Mouse (Mus musculus) liver, embryonic 14.5 days (tissue): ENCODE results near the gene Gm9049. TPM values are rescaled to one million over a fixed set of nuclear protein-coding genes. Genes with fewer than 3 reads are reported as not detected.
"Not testable (repeated sequence)": the region's sequence is repeated elsewhere in the genome, so short reads cannot be mapped to it uniquely, and the experiment has no call there.

Experiments used
- ATAC-seq: fragments of 200-750 bp; cut with Nextera tagmentation; 2 replicates; pipeline ENCODE4 v1.8.0; 2017; ENCODE audit warnings: moderate number of reproducible peaks, mild to moderate bottlenecking, moderate library complexity; ENCODE audit not compliant: insufficient read depth
- DNase-seq, 3 experiments: peaks; one replicate each; pipeline ENCODE4 v3.0.0-alpha.2; 2012 to 2013; ENCODE audit warnings: low read depth in 3 of 3, low spot score in 3 of 3
- H3K27ac ChIP-seq: fragments of 300-500 bp; sonication (generic); 2 replicates; pipeline ENCODE4 v1.5.1; 2014; ENCODE audit warnings: moderate library complexity, mild to moderate bottlenecking, control low read depth, inconsistent platforms
- H3K27me3 ChIP-seq: fragments of 300-500 bp; sonication (generic); 2 replicates; pipeline ENCODE4 v1.6.1; 2014; ENCODE audit warnings: mild to moderate bottlenecking, low read length, moderate library complexity; ENCODE audit not compliant: control insufficient read depth, insufficient read depth
- H3K36me3 ChIP-seq: fragments of 300-500 bp; sonication (generic); replicated peaks from 2 replicates; pipeline ENCODE4 v1.6.1; 2014; ENCODE audit warnings: low read depth; ENCODE audit not compliant: control insufficient read depth, insufficient read depth
- H3K4me1 ChIP-seq, 2 experiments: fragments of 200-500 bp in 1 of 2; fragments of 300-500 bp in 1 of 2; sonication (generic) in 1 of 2; replicated peaks; 2 replicates each; pipeline ENCODE4 v1.6.1; 2012 to 2014; ENCODE audit warnings: antibody characterized with exemption in 1 of 2, inconsistent platforms in 1 of 2, low read length in 1 of 2; ENCODE audit not compliant: control insufficient read depth in 2 of 2, insufficient read depth in 2 of 2
- H3K4me2 ChIP-seq: fragments of 300-500 bp; sonication (generic); 2 replicates; pipeline ENCODE4 v1.6.1; 2014; ENCODE audit warnings: low read depth, mild to moderate bottlenecking, control low read depth, moderate library complexity
- H3K4me3 ChIP-seq, 2 experiments: fragments of 200-500 bp in 1 of 2; fragments of 300-500 bp in 1 of 2; sonication (generic) in 1 of 2; 2 replicates each; pipeline ENCODE4 v1.5.1; 2012 to 2014; ENCODE audit warnings: low read depth in 2 of 2, low read length in 2 of 2, mild to moderate bottlenecking in 2 of 2, control low read depth in 1 of 2, inconsistent platforms in 1 of 2, moderate library complexity in 1 of 2; ENCODE audit not compliant: insufficient read depth in 1 of 2
- H3K9ac ChIP-seq: fragments of 300-500 bp; sonication (generic); replicated peaks from 2 replicates; pipeline ENCODE4 v1.6.1; 2014; ENCODE audit warnings: mild to moderate bottlenecking, control low read depth, moderate library complexity
- H3K9me3 ChIP-seq: fragments of 300-500 bp; sonication (generic); 2 replicates; pipeline ENCODE4 v1.6.1; 2016; ENCODE audit warnings: low read length, mixed read lengths; ENCODE audit not compliant: control insufficient read depth
- CTCF ChIP-seq: IDR thresholded peaks from 2 replicates; pipeline ENCODE4 v1.5.1; 2016; ENCODE audit warnings: antibody characterized with exemption, low read depth, control low read depth
- EP300 ChIP-seq: IDR thresholded peaks from 2 replicates; pipeline ENCODE4 v1.6.1; 2016; ENCODE audit warnings: antibody characterized with exemption, low read depth
- WGBS: fragments of 180-500 bp; shearing (Covaris S2); extraction: QIAGEN DNeasy Blood & Tissue Kit; methylation state at CpG from one replicate; pipeline ENCODE4 v1.1.7; 2014; ENCODE audit not compliant: insufficient replicate concordance; 5-methylcytosine and 5-hydroxymethylcytosine counted together
- polyA plus RNA-seq, 2 experiments: library from polyadenylated mRNA; depleted of rRNA in 1 of 2; stranded (reverse) in 1 of 2; unstranded in 1 of 2; fragments of >200 nt; fragmentation: Nextera tagmentation in 1 of 2; extraction: Ambion mirVana in 1 of 2; gene quantifications; 2 replicates each; pipeline versions ENCODE4 v1.2.1 to v1.2.3; 2012 to 2014

The Gm9049 gene
- polyA plus RNA-seq, 2 experiments = 0.01 to 0.05 TPM

DNA sequence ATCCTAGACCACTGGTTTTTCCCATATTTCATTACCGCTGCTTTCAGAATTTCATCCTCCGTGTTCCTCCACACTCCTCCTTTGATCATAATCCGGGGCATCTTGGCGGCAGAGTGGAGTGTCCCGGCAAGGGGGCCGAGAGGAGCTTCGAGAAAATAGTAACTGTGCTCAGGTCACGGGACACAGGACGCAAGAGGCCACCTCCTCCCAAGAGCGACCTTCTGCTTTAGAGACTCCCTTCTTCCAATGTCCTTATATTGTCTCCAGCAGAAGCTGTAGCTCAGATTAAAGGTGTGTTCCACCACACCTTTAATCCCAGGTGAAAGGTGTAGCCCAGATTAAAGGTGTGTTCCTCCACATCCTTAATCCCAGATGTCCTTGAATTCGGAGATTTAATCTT, 27.0 kb downstream of the Gm9049 start, which contains the start of gene Gm9040:
TSS of gene Gm9040 (minus strand) at position 101 of the 400 bp plus-strand sequence.
- ATAC-seq, H3K4me1 ChIP-seq, H3K4me3 ChIP-seq, H3K36me3 ChIP-seq, H3K9me3 ChIP-seq, H3K9ac ChIP-seq, H3K27me3 ChIP-seq, H3K27ac ChIP-seq, DNase-seq, H3K4me2 ChIP-seq: not testable (repeated sequence)
- WGBS = no CpG with 5 or more reads among the region's 11 CpGs

- 22% methylated on average over 8 of the region's 8 CpGs for WGBS
- no peak for ATAC-seq
- TF ChIP-seq EP300 = no peak
- no peak for TF ChIP-seq CTCF
Measured at GRCm38 (mm10) chr10:118319024-118319423, 34.9 kb downstream of the Gm9049 start.

GRCm38 (mm10) chr10:118302133-118302532, 51.8 kb downstream of the Gm9049 start:
- H3K4me1 ChIP-seq, DNase-seq, H3K4me3 ChIP-seq, H3K27ac ChIP-seq, H3K36me3 ChIP-seq, H3K27me3 ChIP-seq, H3K9ac ChIP-seq, H3K4me2 ChIP-seq, ATAC-seq, H3K9me3 ChIP-seq: not testable (repeated sequence)
- 21% methylated on average over 2 of the region's 2 CpGs for WGBS

More at GRCm38 (mm10) chr10:118319024-118319423, 34.9 kb downstream of the Gm9049 start:
- Histone ChIP-seq H3K4me2 (no peak overlapping the region), H3K27me3 (no peaks in the 10 kb centered on the region), H3K4me1 (no peaks in the 10 kb centered on the region), H3K36me3 (no peaks in the 10 kb centered on the region), H3K4me3 (no peak overlapping the region), H3K9ac (no peak overlapping the region), H3K27ac (no peak overlapping the region), H3K9me3 (no peaks in the 10 kb centered on the region)
- DNase-seq = no peak

Other genes starting within 250 kb of the Gm9049 start
- 5.6 and 6.8 TPM in 2 replicates for gene Mdm1, start 212.3 kb downstream of the Gm9049 start, polyA plus RNA-seq (2012; rRNA removed)
- 8.4 and 9.8 TPM in 2 replicates for gene Mdm1, start 212.3 kb downstream of the Gm9049 start, polyA plus RNA-seq (2014; fragmentation: Nextera tagmentation; extraction: Ambion mirVana)
- gene Il22, start 149.2 kb downstream of the Gm9049 start, polyA plus RNA-seq (2012; rRNA removed) = not detected in 2 replicates
- not detected in 2 replicates for gene Il22, start 149.2 kb downstream of the Gm9049 start, polyA plus RNA-seq (2014; fragmentation: Nextera tagmentation; extraction: Ambion mirVana)
- not detected in 2 replicates for gene Gm32717, start 113.3 kb downstream of the Gm9049 start, polyA plus RNA-seq (2012; rRNA removed)
- not detected in 2 replicates for gene Gm32717, start 113.3 kb downstream of the Gm9049 start, polyA plus RNA-seq (2014; fragmentation: Nextera tagmentation; extraction: Ambion mirVana)
- gene Gm32802, start 95.4 kb downstream of the Gm9049 start, polyA plus RNA-seq (2012; rRNA removed) = not detected in 2 replicates
- not detected in 2 replicates for gene Gm32802, start 95.4 kb downstream of the Gm9049 start, polyA plus RNA-seq (2014; fragmentation: Nextera tagmentation; extraction: Ambion mirVana)
- gene Iltifb, start 59.1 kb downstream of the Gm9049 start, polyA plus RNA-seq (2012; rRNA removed) = not detected in 2 replicates
- gene Iltifb, start 59.1 kb downstream of the Gm9049 start, polyA plus RNA-seq (2014; fragmentation: Nextera tagmentation; extraction: Ambion mirVana) = not detected in 2 replicates
- gene Gm9040, start 27.1 kb downstream of the Gm9049 start, polyA plus RNA-seq (2012; rRNA removed) = not detected in 2 replicates
- gene Gm9040, start 27.1 kb downstream of the Gm9049 start, polyA plus RNA-seq (2014; fragmentation: Nextera tagmentation; extraction: Ambion mirVana) = not detected in 2 replicates
- gene Gm9044, start 21.7 kb downstream of the Gm9049 start, polyA plus RNA-seq (2012; rRNA removed) = not detected in 2 replicates
- gene Gm9044, start 21.7 kb downstream of the Gm9049 start, polyA plus RNA-seq (2014; fragmentation: Nextera tagmentation; extraction: Ambion mirVana) = not detected in 2 replicates
- 0.01 TPM in 1 of 2 replicates, not detected in the other for gene Gm9045, start 16.3 kb downstream of the Gm9049 start, polyA plus RNA-seq (2012; rRNA removed)
- gene Gm9045, start 16.3 kb downstream of the Gm9049 start, polyA plus RNA-seq (2014; fragmentation: Nextera tagmentation; extraction: Ambion mirVana) = 0.05 TPM in 1 of 2 replicates, not detected in the other
- gene Gm9046, start 10.8 kb downstream of the Gm9049 start, polyA plus RNA-seq (2012; rRNA removed) = not detected in 2 replicates
- gene Gm9046, start 10.8 kb downstream of the Gm9049 start, polyA plus RNA-seq (2014; fragmentation: Nextera tagmentation; extraction: Ambion mirVana) = not detected in 2 replicates
- gene Gm9048, start 5.4 kb downstream of the Gm9049 start, polyA plus RNA-seq (2012; rRNA removed) = not detected in 2 replicates
- 0.18 TPM in 1 of 2 replicates, not detected in the other for gene Gm9048, start 5.4 kb downstream of the Gm9049 start, polyA plus RNA-seq (2014; fragmentation: Nextera tagmentation; extraction: Ambion mirVana)
- not detected in 2 replicates for gene Ifng, start 86.9 kb upstream of the Gm9049 start, polyA plus RNA-seq (2012; rRNA removed)
- gene Ifng, start 86.9 kb upstream of the Gm9049 start, polyA plus RNA-seq (2014; fragmentation: Nextera tagmentation; extraction: Ambion mirVana) = not detected in 2 replicates